Mouse (Mus musculus) ovary, postnatal 36 days (tissue): ENCODE data around the gene Fpr-rs4.
"Not testable (repeated sequence)": the region's sequence is repeated elsewhere in the genome, so short reads cannot be mapped to it uniquely, and the experiment has no call there.

Source experiments
- DNase-seq: peaks from one replicate; pipeline ENCODE4 v3.0.0; 2022; ENCODE audit warnings: low spot score, mixed read lengths

Fpr-rs4 gene

GRCm38 (mm10) chr17:18021433-18021832 lies at the start of gene Fpr-rs4:
Gene Fpr-rs4, plus strand, starts transcription at chr17:18021733.
- no peak for DNase-seq

- DNase-seq: no peak
Observed at GRCm38 (mm10) chr17:17973443-17973842, 48.1 kb upstream of the Fpr-rs4 start.

- not testable (repeated sequence) for DNase-seq
Observed at GRCm38 (mm10) chr17:17981232-17981631, 40.3 kb upstream of the Fpr-rs4 start.

GRCm38 (mm10) chr17:18004752-18005151 lies 16.8 kb upstream of the Fpr-rs4 start:
- DNase-seq: no peak

GRCm38 (mm10) chr17:18049124-18049523 lies 27.6 kb downstream of the Fpr-rs4 start, which contains the start of gene Vmn2r124:
Gene Vmn2r124, plus strand, starts transcription at chr17:18049424.
- DNase-seq: no peak
